Mouse (Mus musculus) cerebellum, adult 9-10 months (tissue): ENCODE results near the gene Rnf4.

Experiments used
- DNase-seq: peaks from one replicate; pipeline ENCODE4 v3.0.0; 2022

Gene Rnf4

DNA sequence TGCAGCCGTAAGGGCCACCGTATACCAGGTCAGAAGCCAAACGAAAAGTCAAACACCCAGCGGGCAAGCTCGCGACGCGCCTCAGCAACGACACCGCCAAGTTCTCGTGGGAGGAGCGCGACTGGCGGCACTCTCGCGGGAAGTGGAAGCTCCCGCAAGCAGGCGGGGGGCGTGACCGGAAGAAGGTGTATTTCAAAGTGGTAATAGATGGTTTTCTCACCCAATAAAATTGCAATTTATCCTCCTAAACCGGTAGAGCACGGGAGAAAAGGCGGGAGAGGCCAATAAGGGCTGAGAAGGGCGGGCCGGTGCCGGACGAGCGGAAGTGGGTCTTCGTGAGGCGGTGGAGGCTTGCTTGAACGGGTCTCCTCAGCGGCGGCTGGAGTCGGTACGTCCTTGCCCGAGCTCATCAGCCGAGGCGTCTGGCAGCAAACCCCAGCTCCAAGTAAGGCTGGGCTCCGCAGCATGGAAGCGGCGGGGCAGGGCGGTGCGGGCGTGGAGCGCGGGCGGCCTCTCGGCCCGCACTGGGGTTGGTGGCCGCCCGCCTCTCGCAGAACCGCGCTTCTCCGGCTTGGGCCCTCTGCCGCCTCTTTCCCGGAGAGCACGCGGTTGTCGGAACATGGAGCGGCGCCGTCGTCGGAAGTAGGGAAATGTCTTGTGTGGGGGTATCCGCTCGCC lies at the start of gene Rnf4:
Gene Rnf4, plus strand, starts transcription at position 193 of the 678 bp plus-strand sequence.
- peak; percentile 98 for DNase-seq

DNA sequence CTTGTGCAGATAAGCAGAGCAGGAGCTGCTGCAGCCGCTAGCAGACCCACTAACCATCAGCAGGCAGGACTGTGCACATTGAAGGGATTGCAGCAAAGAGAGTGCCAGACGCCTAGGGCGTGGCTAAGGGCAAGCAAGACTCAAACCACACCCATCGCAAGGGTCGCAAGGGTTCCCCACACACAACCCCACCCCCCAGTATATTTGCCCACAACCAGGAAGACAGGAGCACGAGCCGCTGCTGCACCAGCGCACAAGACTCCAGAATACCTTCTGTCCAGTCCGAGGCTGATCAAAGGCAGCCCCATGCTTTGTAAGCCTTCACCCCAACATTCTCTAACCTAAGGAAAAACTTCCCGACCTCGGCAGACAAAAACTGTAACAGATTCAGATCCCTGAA lies 49.6 kb upstream of the Rnf4 start:
- DNase-seq: peak; percentile 62

DNA sequence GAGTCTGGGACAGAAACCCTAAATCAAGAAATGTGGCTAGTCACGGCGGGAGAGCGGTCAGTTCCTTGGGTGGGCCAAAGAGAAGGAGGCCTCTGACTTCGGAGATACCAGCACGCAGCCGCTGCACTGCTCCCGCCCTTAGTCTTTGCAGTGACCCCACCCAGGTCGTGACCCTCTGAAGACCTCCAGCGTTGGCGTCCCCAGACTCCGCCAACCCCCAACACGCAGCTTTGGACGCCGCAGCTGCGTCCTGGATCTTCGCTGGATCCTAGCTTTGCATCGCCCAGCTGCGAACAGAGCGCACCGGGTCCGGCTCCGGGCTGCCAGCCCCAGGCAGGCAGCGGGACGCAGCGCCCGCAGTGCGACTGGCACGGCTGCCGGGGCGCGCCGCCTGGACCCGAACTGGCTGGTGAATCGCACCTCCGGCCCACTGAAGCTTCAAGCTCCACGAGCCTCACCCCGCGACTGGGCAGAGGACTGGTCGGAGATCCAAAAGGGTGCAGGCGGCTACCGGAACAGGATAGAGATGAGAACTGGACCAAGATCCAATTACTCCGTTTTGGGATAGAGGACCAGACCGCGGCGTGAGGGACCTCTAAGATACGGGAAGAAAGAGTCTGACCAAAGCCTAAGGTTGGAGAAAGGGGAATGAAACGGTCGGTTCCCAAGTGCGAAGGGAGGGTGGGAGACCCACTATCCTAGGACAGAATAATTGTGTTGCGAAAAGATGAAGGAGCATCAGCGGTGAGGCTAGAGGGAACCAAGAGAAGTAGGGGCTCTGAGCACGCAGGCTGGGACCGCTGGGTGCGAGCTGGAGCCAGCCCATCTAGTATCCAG lies 48.9 kb upstream of the Rnf4 start:
- peak; percentile 66 for DNase-seq

GRCm38 (mm10) chr5:34287838-34288145 lies 48.3 kb upstream of the Rnf4 start:
- no peak for DNase-seq

- peak; percentile 98 for DNase-seq
These were observed 47.9 kb upstream of the Rnf4 start, which contains the start of the genes Zfyve28 and Cfap99 for GRCm38 (mm10) chr5:34288154-34288716. Zfyve28 (minus strand) TSS chr5:34288449. Cfap99 (plus strand) TSS chr5:34288600.

- DNase-seq: peak; percentile 68
These were observed 46.8 kb upstream of the Rnf4 start for GRCm38 (mm10) chr5:34289286-34289685.

DNA sequence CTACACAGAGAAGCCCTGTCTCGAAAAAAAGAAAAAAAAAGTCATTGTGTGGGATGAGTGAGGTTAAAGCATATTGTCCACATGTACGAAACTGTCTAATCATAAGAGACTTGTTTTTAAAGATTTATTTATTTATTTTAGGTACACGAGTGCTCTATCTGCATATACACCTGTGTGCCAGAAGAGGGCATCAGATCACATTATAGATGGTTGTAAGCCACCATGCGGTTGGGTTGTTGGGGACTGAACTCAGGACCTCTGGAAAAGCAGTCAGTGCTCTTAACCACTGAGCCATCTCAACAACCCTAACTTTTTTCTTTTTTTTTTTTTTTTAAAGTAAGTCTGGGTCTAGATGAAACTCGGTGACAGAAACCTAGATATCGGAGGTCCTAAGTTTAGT lies 42.7 kb upstream of the Rnf4 start:
- no peak for DNase-seq

DNA sequence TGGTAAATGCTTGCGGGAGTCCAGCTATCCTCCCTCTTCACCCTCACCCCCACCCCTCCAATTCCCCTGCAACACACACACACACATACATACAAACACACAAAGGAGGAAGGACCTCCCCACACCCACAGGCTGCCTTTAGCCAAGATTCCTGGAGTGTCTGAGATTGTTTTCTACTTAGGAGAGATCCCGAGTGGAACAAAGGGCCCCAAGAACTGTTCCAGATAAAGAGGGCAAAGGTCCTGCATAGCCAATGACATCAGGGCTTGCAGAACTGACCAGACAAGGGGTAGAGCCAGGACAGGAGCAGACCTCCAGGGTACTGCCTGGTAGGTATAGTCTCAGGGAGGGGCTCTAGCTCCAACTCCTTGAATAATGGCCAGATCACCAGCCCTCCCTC lies 41.4 kb upstream of the Rnf4 start:
- DNase-seq: no peak

- DNase-seq: no peak
These were observed 40.9 kb upstream of the Rnf4 start for GRCm38 (mm10) chr5:34295141-34295540.

GRCm38 (mm10) chr5:34298061-34298460 lies 38.0 kb upstream of the Rnf4 start:
- DNase-seq: no peak

- peak; percentile 54 for DNase-seq
These were observed 37.1 kb upstream of the Rnf4 start for GRCm38 (mm10) chr5:34298937-34299535.

DNA sequence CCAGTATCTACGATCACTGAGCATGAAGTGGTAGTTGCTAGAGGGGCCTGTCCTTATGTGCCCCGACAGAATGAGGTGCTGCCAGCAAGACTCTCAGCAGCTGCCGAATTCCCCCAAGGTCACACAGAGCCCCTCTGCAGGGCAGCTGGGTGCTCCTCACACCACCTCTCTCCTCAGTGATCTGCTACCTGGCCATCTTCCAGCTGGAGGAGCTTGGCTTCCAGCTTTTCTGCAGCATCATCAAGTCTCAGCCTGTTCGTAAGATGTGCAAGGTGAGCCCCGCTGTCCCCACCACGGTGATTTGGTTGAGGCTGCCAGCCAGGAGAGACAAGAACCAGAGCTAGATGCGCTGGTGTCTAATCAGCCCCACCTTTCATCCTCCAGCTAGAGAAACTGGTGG lies 33.7 kb upstream of the Rnf4 start:
- no peak for DNase-seq

DNA sequence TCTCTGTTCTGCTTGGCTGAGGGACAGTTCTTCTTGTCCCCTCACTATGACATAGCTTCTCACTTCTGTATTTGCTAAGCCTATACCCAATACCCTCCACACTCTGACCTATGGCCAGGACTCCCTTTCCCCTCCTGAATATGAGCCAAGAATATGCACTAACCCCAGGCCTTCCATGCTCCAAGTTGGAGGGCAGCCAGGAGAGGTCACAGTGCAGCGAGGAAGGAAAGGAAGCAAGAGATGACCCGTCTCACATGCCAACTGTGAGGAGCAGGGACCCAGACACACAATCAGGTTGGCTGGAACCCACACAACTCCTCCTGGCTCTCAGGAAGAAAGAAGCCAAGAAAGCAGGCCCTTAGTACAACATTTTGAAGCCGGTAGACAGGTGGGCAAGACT lies 27.1 kb upstream of the Rnf4 start:
- no peak for DNase-seq

DNA sequence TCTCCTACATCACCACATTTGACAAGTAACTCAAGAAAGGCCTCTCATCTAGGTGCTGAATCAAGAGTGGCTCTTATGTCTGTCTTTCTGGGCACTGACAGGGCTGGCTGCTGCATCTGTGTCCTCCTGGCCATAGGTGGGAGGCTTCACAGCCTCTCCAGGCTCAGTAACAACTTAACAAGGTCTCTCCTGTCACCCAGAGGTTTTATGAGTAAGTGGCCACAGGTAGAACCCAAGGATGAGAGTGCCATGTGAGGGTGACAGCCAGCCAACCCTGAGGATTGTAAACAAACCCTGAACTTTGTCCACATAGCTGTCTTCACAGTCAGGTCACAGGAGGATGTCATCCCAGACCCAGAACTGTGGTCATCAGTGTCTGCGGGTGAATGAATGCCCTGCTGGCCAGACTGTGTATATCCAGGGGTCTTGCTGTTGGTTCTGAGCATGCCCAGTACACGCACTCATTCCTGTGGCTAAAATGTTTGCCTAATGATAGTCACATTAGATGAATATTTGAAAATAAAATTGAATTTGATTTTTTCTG lies 16.5 kb upstream of the Rnf4 start:
- no peak for DNase-seq

GRCm38 (mm10) chr5:34321236-34321635 lies 14.9 kb upstream of the Rnf4 start:
- no peak for DNase-seq

GRCm38 (mm10) chr5:34325286-34325685 lies 10.8 kb upstream of the Rnf4 start:
- no peak for DNase-seq

- no peak for DNase-seq
These were observed 9.8 kb upstream of the Rnf4 start for GRCm38 (mm10) chr5:34326249-34326691.

- DNase-seq: peak; percentile 43
These were observed 9.1 kb upstream of the Rnf4 start for GRCm38 (mm10) chr5:34326875-34327576.

GRCm38 (mm10) chr5:34330136-34330535 lies 6.0 kb upstream of the Rnf4 start:
- no peak for DNase-seq

- no peak for DNase-seq
These were observed 2.0 kb upstream of the Rnf4 start for GRCm38 (mm10) chr5:34334081-34334480.

GRCm38 (mm10) chr5:34335539-34336096 lies 471 bp upstream of the Rnf4 start:
- DNase-seq: no peak

GRCm38 (mm10) chr5:34336775-34337450 lies 824 bp downstream of the Rnf4 start:
- DNase-seq: no peak
